Mouse (Mus musculus): ENCODE results near the gene Zfp648. TPM values are rescaled to one million over a fixed set of nuclear protein-coding genes. Genes with fewer than 3 reads are reported as not detected.

Gene Zfp648
- total RNA-seq (2023): not detected

DNA sequence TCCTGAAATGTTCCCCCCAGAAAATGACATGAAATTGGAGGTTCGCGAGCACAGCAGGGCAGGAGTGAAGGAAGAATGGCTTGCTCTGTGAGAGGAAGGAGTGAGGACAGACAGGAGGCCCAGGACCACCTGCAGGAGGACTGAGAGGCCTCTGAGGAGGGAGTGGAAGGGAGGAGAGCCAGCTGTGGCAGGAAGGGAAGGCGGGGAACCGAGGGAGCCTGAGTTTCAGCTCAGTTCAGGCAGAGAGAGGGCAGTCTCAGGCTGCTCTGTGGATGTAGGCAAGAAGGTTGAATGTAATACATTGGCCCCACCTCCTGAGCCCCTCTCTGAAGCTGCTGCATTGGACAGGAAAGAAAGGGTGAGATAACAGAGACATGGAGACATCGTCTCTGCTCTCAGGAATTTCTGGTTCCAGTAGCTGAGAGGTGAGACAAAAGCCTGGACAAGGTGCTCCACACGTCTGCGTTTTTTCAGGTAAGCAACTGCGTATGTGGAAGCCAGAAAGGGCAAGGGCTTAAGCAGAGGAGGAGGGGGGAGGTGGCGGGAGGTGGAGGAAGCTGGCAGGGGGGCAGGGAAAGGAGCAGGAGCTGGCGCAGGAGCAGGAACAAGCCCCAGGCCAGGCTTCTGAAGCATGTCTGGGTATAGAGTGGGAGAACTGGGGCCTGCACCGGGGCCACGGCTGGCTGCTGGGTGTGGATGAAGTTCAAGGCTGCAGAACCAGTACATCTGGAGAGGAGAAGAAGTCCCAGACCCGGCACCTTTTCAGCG is at the start of gene Zfp648:
Zfp648 (plus strand) TSS at position 233 of the 768 bp plus-strand sequence.

